Mouse (Mus musculus) cerebellum, adult 2 months (tissue): Measurements from ENCODE around the gene Serpinb1a.

Source experiments
- CTCF ChIP-seq: fragments of 200-500 bp; IDR thresholded peaks from 2 replicates; pipeline ENCODE4 v1.5.1; 2011; ENCODE audit warnings: low read depth, mild to moderate bottlenecking, control low read depth, low read length, moderate library complexity, borderline replicate concordance; ENCODE audit not compliant: insufficient read depth
- POLR2A ChIP-seq: fragments of 200-500 bp; IDR thresholded peaks from 2 replicates; pipeline ENCODE4 v1.6.1; 2011; ENCODE audit warnings: low read length, control low read depth, borderline replicate concordance; ENCODE audit not compliant: insufficient read depth

DNA sequence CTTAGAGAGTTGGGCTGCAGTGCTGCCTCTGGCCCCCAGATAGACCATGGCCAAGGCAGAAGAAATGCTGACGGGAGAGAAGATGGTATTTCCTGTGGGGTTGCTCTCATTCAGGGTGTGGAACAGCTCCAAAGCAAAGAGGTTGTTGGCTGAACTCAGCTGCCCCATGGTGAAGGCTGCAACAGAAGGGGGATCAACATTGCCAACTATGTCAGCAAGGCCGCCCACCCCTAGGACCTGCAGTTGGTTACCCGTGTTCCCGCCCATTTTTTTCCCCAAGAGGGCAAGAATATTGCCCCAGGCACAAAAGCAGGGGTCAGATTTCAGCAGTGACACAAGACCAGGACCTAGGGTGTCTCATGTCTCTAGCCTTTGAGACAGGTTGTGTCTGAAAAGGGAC, 45.9 kb upstream of the Serpinb1a start:
- TF ChIP-seq CTCF (no peak), POLR2A (no peak)
